Mouse (Mus musculus) forebrain, embryonic 14.5 days (tissue): ENCODE data around the gene Gm9736. TPM values are rescaled to one million over a fixed set of nuclear protein-coding genes. Genes with fewer than 3 reads are reported as not detected.
"Not testable (repeated sequence)": the region's sequence is repeated elsewhere in the genome, so short reads cannot be mapped to it uniquely, and the experiment has no call there.

Experiments
- ATAC-seq: fragments of 200-750 bp; cut with Nextera tagmentation; 2 replicates; pipeline ENCODE4 v1.8.0; 2017; ENCODE audit warnings: mild to moderate bottlenecking, moderate library complexity
- DNase-seq: peaks from one replicate; pipeline ENCODE4 v3.0.0-alpha.2; 2015; ENCODE audit warnings: low spot score
- H3K27ac ChIP-seq: fragments of 300-500 bp; sonication (generic); 2 replicates; pipeline ENCODE4 v1.5.1; 2014; ENCODE audit warnings: low read depth, mild to moderate bottlenecking, control low read depth, low read length, moderate library complexity
- H3K27me3 ChIP-seq: fragments of 300-500 bp; sonication (generic); replicated peaks from 2 replicates; pipeline ENCODE4 v1.6.1; 2014; ENCODE audit warnings: low read length, control low read depth, mixed read lengths; ENCODE audit not compliant: control insufficient read depth, insufficient read depth
- H3K36me3 ChIP-seq: fragments of 300-500 bp; sonication (generic); 2 replicates; pipeline ENCODE4 v1.6.1; 2014; ENCODE audit warnings: low read length, control low read depth; ENCODE audit not compliant: control insufficient read depth, insufficient read depth
- H3K4me1 ChIP-seq: fragments of 300-500 bp; sonication (generic); 2 replicates; pipeline ENCODE4 v1.6.1; 2014; ENCODE audit warnings: antibody characterized with exemption, low read length, control low read depth; ENCODE audit not compliant: control insufficient read depth, insufficient read depth
- H3K4me2 ChIP-seq: fragments of 300-500 bp; sonication (generic); 2 replicates; pipeline ENCODE4 v1.6.1; 2014; ENCODE audit warnings: mild to moderate bottlenecking, control low read depth, low read length
- H3K4me3 ChIP-seq: fragments of 300-500 bp; sonication (generic); 2 replicates; pipeline ENCODE4 v1.5.1; 2014; ENCODE audit warnings: low read depth, low read length, control low read depth
- H3K9ac ChIP-seq: fragments of 300-500 bp; sonication (generic); 2 replicates; pipeline ENCODE4 v1.6.1; 2014; ENCODE audit warnings: mild to moderate bottlenecking, low read length, control low read depth, moderate library complexity
- H3K9me3 ChIP-seq: fragments of 300-500 bp; sonication (generic); replicated peaks from 2 replicates; pipeline ENCODE4 v1.6.1; 2016; ENCODE audit warnings: low read length, control low read depth, mixed read lengths; ENCODE audit not compliant: control insufficient read depth
- WGBS: fragments of 180-500 bp; shearing (Covaris S2); extraction: QIAGEN DNeasy Blood & Tissue Kit; methylation state at CpG from one replicate; pipeline ENCODE4 v1.1.7; 2014; 5-methylcytosine and 5-hydroxymethylcytosine counted together
- polyA plus RNA-seq: library from polyadenylated mRNA; unstranded; fragments of >200 nt; fragmentation: Nextera tagmentation; extraction: Ambion mirVana; gene quantifications from 2 replicates; pipeline ENCODE4 v1.2.1, GENCODE M21; 2014

The Gm9736 gene
- not detected in 2 replicates for polyA plus RNA-seq

- not testable (repeated sequence) for H3K4me2 ChIP-seq, H3K9ac ChIP-seq, H3K4me3 ChIP-seq, H3K27ac ChIP-seq, ATAC-seq, DNase-seq, H3K9me3 ChIP-seq, H3K4me1 ChIP-seq, H3K27me3 ChIP-seq, H3K36me3 ChIP-seq
- WGBS, result 92% methylated on average over 1 of the region's 1 CpGs
These were observed at the start of gene Gm9736 for GRCm38 (mm10) chr10:77751254-77751653. TSS of gene Gm9736 (minus strand) at chr10:77751354.

- ATAC-seq, result no peak
- H3K27ac ChIP-seq, result peak within 1 kb of the TSS; percentile 58
- no peak for DNase-seq
These were observed 47.9 kb upstream of the Gm9736 start, which contains the start of gene Gm19668 for GRCm38 (mm10) chr10:77798921-77799508. TSS of gene Gm19668 (minus strand) at chr10:77799133.

GRCm38 (mm10) chr10:77798164-77798920 lies 47.2 kb upstream of the Gm9736 start:
- not testable (repeated sequence) for H3K36me3 ChIP-seq, H3K9ac ChIP-seq, DNase-seq, H3K4me1 ChIP-seq, H3K4me2 ChIP-seq, ATAC-seq, H3K9me3 ChIP-seq, H3K4me3 ChIP-seq, H3K27me3 ChIP-seq
- peak overlapping the region; percentile 58 for H3K27ac ChIP-seq
- 32% methylated on average over 3 of the region's 3 CpGs for WGBS

More at GRCm38 (mm10) chr10:77798921-77799508, 47.9 kb upstream of the Gm9736 start, which contains the start of gene Gm19668:
- Histone ChIP-seq H3K4me1 (no peaks in the 10 kb centered on the region), H3K36me3 (no peaks in the 10 kb centered on the region), H3K4me2 (no peak within 1 kb of the TSS), H3K27me3 (no peaks in the 10 kb centered on the region), H3K4me3 (no peak within 1 kb of the TSS), H3K9me3 (no peaks in the 10 kb centered on the region), H3K9ac (no peak within 1 kb of the TSS)
- 64% methylated on average over 8 of the region's 8 CpGs for WGBS

- Histone ChIP-seq H3K27ac (peak overlapping the region; percentile 58), H3K27me3 (no peaks in the 10 kb centered on the region)
These were observed 46.5 kb upstream of the Gm9736 start for GRCm38 (mm10) chr10:77797677-77798076.

GRCm38 (mm10) chr10:77794976-77795375 lies 43.8 kb upstream of the Gm9736 start, which contains the start of gene Gm9639:
TSS of gene Gm9639 (minus strand) at chr10:77795076.
- Histone ChIP-seq H3K9ac (no peak within 1 kb of the TSS), H3K9me3 (no peaks in the 10 kb centered on the region), H3K4me2 (no peak within 1 kb of the TSS), H3K36me3 (no peaks in the 10 kb centered on the region), H3K27ac (no peak within 1 kb of the TSS), H3K4me1 (no peaks in the 10 kb centered on the region), H3K27me3 (no peaks in the 10 kb centered on the region), H3K4me3 (no peak within 1 kb of the TSS)
- WGBS, result 55% methylated on average over 2 of the region's 2 CpGs
- DNase-seq, result no peak
- ATAC-seq, result no peak

More at GRCm38 (mm10) chr10:77797677-77798076, 46.5 kb upstream of the Gm9736 start:
- DNase-seq (no peak), ATAC-seq (no peak)
- Histone ChIP-seq H3K4me3 (no peak overlapping the region), H3K9me3 (no peaks in the 10 kb centered on the region), H3K4me1 (no peaks in the 10 kb centered on the region), H3K36me3 (no peaks in the 10 kb centered on the region), H3K4me2 (no peak overlapping the region), H3K9ac (no peak overlapping the region)
- 14% methylated on average over 3 of the region's 3 CpGs for WGBS

GRCm38 (mm10) chr10:77788621-77789020 lies 37.5 kb upstream of the Gm9736 start:
- no peaks in the 10 kb centered on the region for H3K27me3 ChIP-seq
- WGBS, result 87% methylated on average over 2 of the region's 2 CpGs
- no peaks in the 10 kb centered on the region for H3K9me3 ChIP-seq
- no peak overlapping the region for H3K9ac ChIP-seq
- no peaks in the 10 kb centered on the region for H3K4me1 ChIP-seq
- H3K36me3 ChIP-seq, result no peaks in the 10 kb centered on the region
- ATAC-seq (no peak), DNase-seq (no peak)
- H3K27ac ChIP-seq, result no peak overlapping the region
- no peak overlapping the region for H3K4me2 ChIP-seq
- H3K4me3 ChIP-seq, result no peak overlapping the region

GRCm38 (mm10) chr10:77787876-77788275 lies 36.7 kb upstream of the Gm9736 start, which contains the start of gene Gm7137:
TSS of gene Gm7137 (minus strand) at chr10:77788200.
- WGBS, result no CpG with 5 or more reads among the region's 1 CpGs
- H3K27me3 ChIP-seq, ATAC-seq, DNase-seq, H3K4me1 ChIP-seq, H3K27ac ChIP-seq, H3K4me2 ChIP-seq, H3K4me3 ChIP-seq, H3K36me3 ChIP-seq, H3K9ac ChIP-seq, H3K9me3 ChIP-seq: not testable (repeated sequence)

GRCm38 (mm10) chr10:77783396-77783795 lies 32.2 kb upstream of the Gm9736 start:
- H3K9ac ChIP-seq, H3K36me3 ChIP-seq, ATAC-seq, DNase-seq, H3K4me3 ChIP-seq, H3K27ac ChIP-seq, H3K27me3 ChIP-seq, H3K4me2 ChIP-seq, H3K9me3 ChIP-seq, H3K4me1 ChIP-seq: not testable (repeated sequence)
- 81% methylated on average over 1 of the region's 3 CpGs for whole genome bisulfite sequencing

GRCm38 (mm10) chr10:77782442-77782841 lies 31.3 kb upstream of the Gm9736 start, which contains the start of gene Gm3250:
TSS of gene Gm3250 (minus strand) at chr10:77782542.
- H3K9ac ChIP-seq, H3K27ac ChIP-seq, H3K4me2 ChIP-seq, DNase-seq, H3K27me3 ChIP-seq, H3K4me3 ChIP-seq, H3K4me1 ChIP-seq, ATAC-seq, H3K9me3 ChIP-seq, H3K36me3 ChIP-seq: not testable (repeated sequence)
- no CpG with 5 or more reads among the region's 1 CpGs for WGBS
